Mouse (Mus musculus) adrenal gland, postnatal 10 days (tissue): ENCODE results near the gene Map2. TPM values are rescaled to one million over a fixed set of nuclear protein-coding genes. Genes with fewer than 3 reads are reported as not detected.
A peak's percentile ranks its signal among the peaks of the same experiment; 100 is the strongest.

Experiments used
- DNase-seq: peaks from one replicate; pipeline ENCODE4 v3.0.0; 2021; ENCODE audit warnings: mixed read lengths
- total RNA-seq, 2 experiments: library from RNA; stranded (reverse); gene quantifications; 2 replicates each; pipeline ENCODE4 v1.2.3; 2021

Map2 gene
- total RNA-seq, 2 experiments from 2014 or later = 17.1 to 23.1 TPM

- no peak for DNase-seq
Measured at GRCm38 (mm10) chr1:66394944-66395637, 220.0 kb downstream of the Map2 start.

- DNase-seq = no peak
Measured at GRCm38 (mm10) chr1:66395826-66396225, 220.8 kb downstream of the Map2 start.

- DNase-seq = no peak
Measured at GRCm38 (mm10) chr1:66401902-66402301, 226.8 kb downstream of the Map2 start.

DNA sequence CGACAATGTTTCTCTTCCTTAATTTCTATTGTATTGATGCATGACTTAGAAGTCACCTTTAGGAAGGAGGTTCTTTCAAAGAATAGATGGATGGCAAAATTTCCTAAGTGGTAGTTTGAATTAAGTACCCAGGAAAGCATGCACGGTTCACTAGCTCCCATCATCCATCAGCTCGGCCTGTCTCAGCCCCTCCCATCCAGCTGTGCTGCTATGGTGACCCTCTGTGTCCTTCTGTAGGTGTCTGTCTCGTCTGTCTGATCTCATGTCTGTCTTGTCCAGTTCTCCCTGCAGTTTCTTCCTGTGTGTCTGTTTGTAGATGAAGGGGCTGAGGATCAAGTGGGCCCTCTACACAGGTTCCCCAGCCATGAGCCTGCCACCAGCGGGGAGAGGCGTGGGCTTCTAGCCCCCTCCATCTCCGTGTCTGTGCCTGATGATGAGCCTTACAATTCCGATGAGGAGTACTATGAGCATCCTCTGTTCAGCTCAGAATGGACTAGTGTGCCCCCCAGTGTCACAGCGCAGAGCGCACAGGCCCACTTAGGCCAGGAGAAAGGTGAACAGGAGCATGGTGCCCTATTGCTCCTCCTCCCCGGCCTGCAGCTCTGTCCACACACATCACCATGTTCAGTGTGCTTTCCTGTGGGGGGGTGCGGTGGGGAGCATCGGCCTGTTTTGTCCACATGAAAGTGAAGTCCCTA lies 232.3 kb downstream of the Map2 start:
- no peak for DNase-seq

GRCm38 (mm10) chr1:66418360-66418759 lies 243.3 kb downstream of the Map2 start:
- DNase-seq = no peak

- DNase-seq = no peak
Measured at GRCm38 (mm10) chr1:66426073-66426472, 251.0 kb downstream of the Map2 start.

DNA sequence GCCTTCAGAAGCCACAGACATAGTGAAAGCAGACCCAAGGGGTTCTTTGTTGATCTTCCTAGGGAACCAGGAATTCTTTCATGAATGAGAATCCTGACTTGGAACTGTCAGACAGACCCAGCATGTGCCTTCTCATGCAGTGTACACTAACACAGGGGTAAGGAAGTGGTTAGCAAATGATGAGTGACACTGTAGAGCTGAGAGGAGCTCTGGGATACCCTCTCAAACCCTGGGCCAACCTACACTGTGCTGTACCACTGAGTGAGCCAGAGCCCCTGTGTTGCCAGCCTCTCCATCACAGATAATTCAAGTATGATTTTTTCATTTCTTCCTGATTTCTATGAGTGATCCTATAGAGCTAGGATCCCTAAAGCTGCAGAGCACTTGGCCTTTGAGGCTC lies 255.9 kb downstream of the Map2 start:
- DNase-seq = no peak

- no peak for DNase-seq
Measured at GRCm38 (mm10) chr1:66431472-66431871, 256.4 kb downstream of the Map2 start.

DNA sequence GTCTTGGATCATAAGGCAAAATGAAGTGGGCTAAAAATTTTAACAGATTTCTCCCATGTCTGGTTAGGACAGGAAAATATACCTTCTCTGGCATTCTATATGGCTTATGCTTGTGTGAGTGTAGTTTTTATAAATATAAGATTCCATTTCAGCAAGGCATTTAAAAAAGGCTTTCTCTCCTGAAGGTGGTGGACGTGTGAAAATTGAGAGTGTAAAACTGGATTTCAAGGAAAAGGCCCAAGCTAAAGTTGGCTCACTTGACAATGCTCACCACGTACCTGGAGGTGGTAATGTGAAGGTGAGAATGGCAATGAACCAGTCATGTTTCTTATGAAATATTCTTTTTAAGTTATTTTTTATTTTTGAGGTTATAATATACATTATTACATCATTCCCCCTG lies 263.0 kb downstream of the Map2 start:
- no peak for DNase-seq

GRCm38 (mm10) chr1:66442922-66443321 lies 267.8 kb downstream of the Map2 start:
- DNase-seq = no peak

GRCm38 (mm10) chr1:66449471-66449870 lies 274.4 kb downstream of the Map2 start:
- DNase-seq = no peak

DNA sequence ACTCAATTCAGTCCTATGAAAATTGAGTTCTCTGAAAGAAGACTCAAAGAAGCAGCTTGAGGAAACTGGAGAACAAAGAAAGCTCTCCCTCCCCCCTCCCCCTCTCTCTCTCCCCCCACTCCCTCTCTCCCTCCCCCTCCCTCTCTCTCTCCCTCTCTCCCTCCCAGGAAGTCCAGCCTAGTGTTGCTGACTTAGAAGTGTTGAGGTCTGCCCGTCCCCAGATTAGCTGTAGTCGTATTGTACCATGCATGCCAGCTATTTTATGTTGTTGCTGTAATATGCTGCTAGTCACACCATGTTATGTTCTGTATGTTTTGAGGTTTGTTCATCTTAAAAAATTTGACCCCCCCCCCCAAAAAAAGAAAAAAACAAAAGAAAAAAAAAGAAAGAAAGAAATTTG lies 281.5 kb downstream of the Map2 start:
- no peak for DNase-seq

GRCm38 (mm10) chr1:66457747-66458146 lies 282.7 kb downstream of the Map2 start:
- no peak for DNase-seq

DNA sequence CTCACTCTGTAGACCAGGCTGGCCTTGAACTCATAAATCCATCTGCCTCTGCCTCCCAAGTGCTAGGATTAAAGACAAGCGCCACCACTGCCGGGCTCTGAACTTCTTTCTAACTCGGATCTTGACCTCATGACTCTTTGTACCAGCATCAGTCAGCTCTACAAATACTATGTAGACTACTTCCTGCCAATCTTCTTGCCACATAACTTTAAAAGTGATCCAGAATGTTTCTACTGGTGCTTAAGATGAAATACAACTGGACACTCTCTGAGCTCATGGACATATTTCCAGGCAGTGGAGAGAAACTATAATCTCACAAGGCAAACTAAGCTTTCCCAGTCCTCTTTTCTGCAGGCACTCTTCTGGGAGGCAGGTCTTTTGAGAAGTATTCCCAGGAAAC lies 284.3 kb downstream of the Map2 start:
- DNase-seq = no peak

DNA sequence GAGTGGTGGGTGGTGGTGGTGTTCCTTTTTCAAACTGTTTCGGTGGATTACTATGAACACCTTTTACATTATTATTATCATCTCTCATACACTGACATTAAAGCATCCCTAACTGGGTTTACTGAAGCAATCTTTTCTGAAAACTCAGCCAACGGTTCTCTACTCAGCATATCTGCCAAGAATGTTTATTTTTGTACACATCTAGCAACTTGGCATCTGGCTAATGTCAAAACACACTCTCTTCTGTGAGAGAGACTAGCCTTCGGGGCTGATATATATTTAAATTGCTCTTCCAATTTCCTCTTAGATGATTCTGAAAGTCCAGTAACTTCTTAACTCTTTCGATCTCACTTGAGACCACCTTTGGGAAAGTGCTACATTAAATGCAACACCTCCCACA lies 285.8 kb downstream of the Map2 start:
- DNase-seq = no peak

- DNase-seq = peak; percentile 84
Measured at GRCm38 (mm10) chr1:66467821-66468703, 293.0 kb downstream of the Map2 start, which contains the start of gene Unc80. Gene Unc80 (plus strand): TSS chr1:66468367.

GRCm38 (mm10) chr1:66468704-66469020 lies 293.6 kb downstream of the Map2 start:
- DNase-seq = peak; percentile 2

GRCm38 (mm10) chr1:66482751-66483150 lies 307.7 kb downstream of the Map2 start:
- no peak for DNase-seq

Other genes with a start within 250 kb of the Map2 start
- not detected for gene Crygf, start 248.8 kb upstream of the Map2 start, total RNA-seq